Mouse (Mus musculus) midbrain, embryonic 12.5 days (tissue): ENCODE results near the gene Elmo1. TPM values are rescaled to one million over a fixed set of nuclear protein-coding genes. Genes with fewer than 3 reads are reported as not detected.
A peak's percentile ranks its signal among the peaks of the same experiment; 100 is the strongest.

ENCODE experiments used
- ATAC-seq: fragments of 200-750 bp; cut with Nextera tagmentation; 2 replicates; pipeline ENCODE4 v1.8.0; 2017; ENCODE audit warnings: low read depth, moderate TSS enrichment, moderate library complexity; ENCODE audit not compliant: low FRiP score
- H3K27ac ChIP-seq: fragments of 300-500 bp; sonication (generic); replicated peaks from 2 replicates; pipeline ENCODE4 v1.5.1; 2016; ENCODE audit warnings: mild to moderate bottlenecking
- H3K27me3 ChIP-seq: fragments of 300-500 bp; sonication (generic); 2 replicates; pipeline ENCODE4 v1.6.1; 2016; ENCODE audit warnings: mild to moderate bottlenecking
- H3K36me3 ChIP-seq: fragments of 300-500 bp; sonication (generic); 2 replicates; pipeline ENCODE4 v1.6.1; 2016
- H3K4me1 ChIP-seq: fragments of 300-500 bp; sonication (generic); 2 replicates; pipeline ENCODE4 v1.6.1; 2016
- H3K4me2 ChIP-seq: fragments of 300-500 bp; sonication (generic); replicated peaks from 2 replicates; pipeline ENCODE4 v1.6.1; 2016; ENCODE audit warnings: mild to moderate bottlenecking, moderate library complexity
- H3K4me3 ChIP-seq: fragments of 300-500 bp; sonication (generic); 2 replicates; pipeline ENCODE4 v1.5.1; 2016; ENCODE audit warnings: mild to moderate bottlenecking
- H3K9ac ChIP-seq: fragments of 300-500 bp; sonication (generic); replicated peaks from 2 replicates; pipeline ENCODE4 v1.6.1; 2016; ENCODE audit warnings: mild to moderate bottlenecking, moderate library complexity
- H3K9me3 ChIP-seq: fragments of 300-500 bp; sonication (generic); 2 replicates; pipeline ENCODE4 v1.6.1; 2016; ENCODE audit warnings: mild to moderate bottlenecking
- WGBS: fragments of 180-500 bp; shearing (Covaris S2); methylation state at CpG from one replicate; pipeline ENCODE4 v1.1.7; 2016; 5-methylcytosine and 5-hydroxymethylcytosine counted together
- polyA plus RNA-seq: library from polyadenylated mRNA; unstranded; fragments of >200 nt; fragmentation: Nextera tagmentation; extraction: Ambion mirVana; gene quantifications from 2 replicates; pipeline ENCODE4 v1.2.1, GENCODE M21; 2016

Gene Elmo1
- polyA plus RNA-seq, 1 experiment from 2014 or later, result 25.5 TPM

- Histone ChIP-seq H3K36me3 (no peaks in the 10 kb centered on the region), H3K4me1 (0 out of 2 replicates have a peak, but pooled peaks cover 3% of the 10 kb centered on the region), H3K27ac (no peak overlapping the region), H3K4me3 (no peak overlapping the region), H3K9ac (no peak overlapping the region), H3K27me3 (no peaks in the 10 kb centered on the region), H3K4me2 (no peak overlapping the region), H3K9me3 (no peaks in the 10 kb centered on the region)
- ATAC-seq, result no peak
- WGBS, result 69% methylated on average over 11 of the region's 11 CpGs
Observed at GRCm38 (mm10) chr13:20231837-20232728, 141.7 kb downstream of the Elmo1 start.

GRCm38 (mm10) chr13:20233707-20234106, 143.3 kb downstream of the Elmo1 start:
- no peaks in the 10 kb centered on the region for H3K9me3 ChIP-seq
- 88% methylated on average over 7 of the region's 7 CpGs for WGBS
- no peaks in the 10 kb centered on the region for H3K4me1 ChIP-seq
- no peak overlapping the region for H3K27ac ChIP-seq
- no peaks in the 10 kb centered on the region for H3K36me3 ChIP-seq
- H3K4me3 ChIP-seq, result no peak overlapping the region
- no peak for ATAC-seq
- H3K4me2 ChIP-seq, result no peak overlapping the region
- no peak overlapping the region for H3K9ac ChIP-seq
- H3K27me3 ChIP-seq, result no peaks in the 10 kb centered on the region

- Histone ChIP-seq H3K27me3 (no peaks in the 10 kb centered on the region), H3K36me3 (no peaks in the 10 kb centered on the region), H3K4me1 (no peaks in the 10 kb centered on the region), H3K4me3 (no peak overlapping the region), H3K27ac (no peak overlapping the region), H3K4me2 (no peak overlapping the region), H3K9me3 (no peaks in the 10 kb centered on the region), H3K9ac (no peak overlapping the region)
- ATAC-seq, result no peak
- 84% methylated on average over 5 of the region's 5 CpGs for WGBS
Observed at GRCm38 (mm10) chr13:20237615-20238014, 147.2 kb downstream of the Elmo1 start.

- WGBS, result 78% methylated on average over 3 of the region's 3 CpGs
- Histone ChIP-seq H3K4me3 (no peak overlapping the region), H3K27ac (no peak overlapping the region), H3K27me3 (no peaks in the 10 kb centered on the region), H3K9me3 (no peaks in the 10 kb centered on the region), H3K4me1 (no peaks in the 10 kb centered on the region), H3K9ac (no peak overlapping the region), H3K4me2 (no peak overlapping the region), H3K36me3 (no peaks in the 10 kb centered on the region)
- no peak for ATAC-seq
Observed at GRCm38 (mm10) chr13:20238146-20238545, 147.8 kb downstream of the Elmo1 start.

- Histone ChIP-seq H3K27me3 (no peaks in the 10 kb centered on the region), H3K9me3 (no peaks in the 10 kb centered on the region), H3K4me3 (no peak overlapping the region), H3K4me2 (no peak overlapping the region), H3K9ac (no peak overlapping the region), H3K36me3 (no peaks in the 10 kb centered on the region), H3K4me1 (no peaks in the 10 kb centered on the region), H3K27ac (no peak overlapping the region)
- 86% methylated on average over 3 of the region's 3 CpGs for WGBS
- no peak for ATAC-seq
Observed at GRCm38 (mm10) chr13:20238743-20239142, 148.3 kb downstream of the Elmo1 start.

GRCm38 (mm10) chr13:20250069-20250668, 159.8 kb downstream of the Elmo1 start:
- H3K27ac ChIP-seq, result no peak overlapping the region
- H3K4me2 ChIP-seq, result no peak overlapping the region
- no peaks in the 10 kb centered on the region for H3K36me3 ChIP-seq
- no peak for ATAC-seq
- no peak overlapping the region for H3K9ac ChIP-seq
- no peak overlapping the region for H3K4me3 ChIP-seq
- no peaks in the 10 kb centered on the region for H3K9me3 ChIP-seq
- no peaks in the 10 kb centered on the region for H3K27me3 ChIP-seq
- H3K4me1 ChIP-seq, result no peaks in the 10 kb centered on the region

- Histone ChIP-seq H3K27me3 (no peaks in the 10 kb centered on the region), H3K27ac (no peak overlapping the region), H3K4me3 (no peak overlapping the region), H3K4me2 (no peak overlapping the region), H3K36me3 (no peaks in the 10 kb centered on the region), H3K4me1 (no peaks in the 10 kb centered on the region), H3K9me3 (no peaks in the 10 kb centered on the region), H3K9ac (no peak overlapping the region)
- ATAC-seq, result no peak
- WGBS, result 80% methylated on average over 6 of the region's 6 CpGs
Observed at GRCm38 (mm10) chr13:20254911-20255310, 164.5 kb downstream of the Elmo1 start.

GRCm38 (mm10) chr13:20255380-20255779, 165.0 kb downstream of the Elmo1 start:
- 90% methylated on average over 3 of the region's 3 CpGs for WGBS
- no peaks in the 10 kb centered on the region for H3K36me3 ChIP-seq
- H3K27ac ChIP-seq, result no peak overlapping the region

GRCm38 (mm10) chr13:20256613-20257012, 166.2 kb downstream of the Elmo1 start:
- 96% methylated on average over 4 of the region's 4 CpGs for WGBS
- Histone ChIP-seq H3K9ac (no peak overlapping the region), H3K4me2 (no peak overlapping the region), H3K27me3 (no peaks in the 10 kb centered on the region), H3K36me3 (no peaks in the 10 kb centered on the region), H3K9me3 (no peaks in the 10 kb centered on the region), H3K4me3 (no peak overlapping the region), H3K27ac (no peak overlapping the region), H3K4me1 (no peaks in the 10 kb centered on the region)
- ATAC-seq, result no peak

More at GRCm38 (mm10) chr13:20255380-20255779, 165.0 kb downstream of the Elmo1 start:
- H3K27me3 ChIP-seq, result no peaks in the 10 kb centered on the region
- H3K9ac ChIP-seq, result no peak overlapping the region
- H3K4me2 ChIP-seq, result no peak overlapping the region
- no peaks in the 10 kb centered on the region for H3K9me3 ChIP-seq
- no peak overlapping the region for H3K4me3 ChIP-seq
- H3K4me1 ChIP-seq, result no peaks in the 10 kb centered on the region
- no peak for ATAC-seq

- Histone ChIP-seq H3K4me3 (no peak overlapping the region), H3K9ac (no peak overlapping the region), H3K9me3 (no peaks in the 10 kb centered on the region), H3K27me3 (no peaks in the 10 kb centered on the region), H3K4me1 (no peaks in the 10 kb centered on the region), H3K27ac (no peak overlapping the region), H3K4me2 (no peak overlapping the region), H3K36me3 (no peaks in the 10 kb centered on the region)
- 89% methylated on average over 8 of the region's 8 CpGs for WGBS
- ATAC-seq, result peak; percentile 41; the same call in 1 of the 2 replicates
Observed at GRCm38 (mm10) chr13:20257562-20258525, 167.4 kb downstream of the Elmo1 start.

- no peak overlapping the region for H3K9ac ChIP-seq
- H3K4me1 ChIP-seq, result no peaks in the 10 kb centered on the region
- no peak overlapping the region for H3K27ac ChIP-seq
- no peak overlapping the region for H3K4me2 ChIP-seq
- no peaks in the 10 kb centered on the region for H3K27me3 ChIP-seq
- no peak overlapping the region for H3K4me3 ChIP-seq
- H3K36me3 ChIP-seq, result no peaks in the 10 kb centered on the region
- no peaks in the 10 kb centered on the region for H3K9me3 ChIP-seq
- WGBS, result 94% methylated on average over 1 of the region's 1 CpGs
- no peak for ATAC-seq
Observed at GRCm38 (mm10) chr13:20263173-20263572, 172.8 kb downstream of the Elmo1 start.

GRCm38 (mm10) chr13:20270148-20270547, 179.8 kb downstream of the Elmo1 start:
- no peak overlapping the region for H3K27ac ChIP-seq
- H3K36me3 ChIP-seq, result no peaks in the 10 kb centered on the region
- no peak overlapping the region for H3K4me2 ChIP-seq
- no peak overlapping the region for H3K4me3 ChIP-seq
- 59% methylated on average over 6 of the region's 6 CpGs for WGBS
- no peaks in the 10 kb centered on the region for H3K4me1 ChIP-seq
- H3K27me3 ChIP-seq, result no peaks in the 10 kb centered on the region
- H3K9me3 ChIP-seq, result no peaks in the 10 kb centered on the region
- no peak for ATAC-seq
- H3K9ac ChIP-seq, result no peak overlapping the region
